Mouse (Mus musculus): Measurements from ENCODE around the gene Grsf1.

Grsf1 gene
- long read RNA-seq, experiment 1, transcript Grsf1-201 (10 exons, 2,538 nt), result major isoform, 27 of 35 reads
- long read RNA-seq, experiment 1, partial matches to known transcripts, result 6 of 35 reads
- long read RNA-seq, experiment 1, other reads (novel, unspliced or antisense), result 2 of 35 reads
- long read RNA-seq, experiment 2, transcript Grsf1-201 (10 exons, 2,538 nt), result major isoform, 24 of 42 reads
- long read RNA-seq, experiment 2, partial matches to known transcripts, result 10 of 42 reads
- long read RNA-seq, experiment 2, other reads (novel, unspliced or antisense), result 5 of 42 reads

DNA sequence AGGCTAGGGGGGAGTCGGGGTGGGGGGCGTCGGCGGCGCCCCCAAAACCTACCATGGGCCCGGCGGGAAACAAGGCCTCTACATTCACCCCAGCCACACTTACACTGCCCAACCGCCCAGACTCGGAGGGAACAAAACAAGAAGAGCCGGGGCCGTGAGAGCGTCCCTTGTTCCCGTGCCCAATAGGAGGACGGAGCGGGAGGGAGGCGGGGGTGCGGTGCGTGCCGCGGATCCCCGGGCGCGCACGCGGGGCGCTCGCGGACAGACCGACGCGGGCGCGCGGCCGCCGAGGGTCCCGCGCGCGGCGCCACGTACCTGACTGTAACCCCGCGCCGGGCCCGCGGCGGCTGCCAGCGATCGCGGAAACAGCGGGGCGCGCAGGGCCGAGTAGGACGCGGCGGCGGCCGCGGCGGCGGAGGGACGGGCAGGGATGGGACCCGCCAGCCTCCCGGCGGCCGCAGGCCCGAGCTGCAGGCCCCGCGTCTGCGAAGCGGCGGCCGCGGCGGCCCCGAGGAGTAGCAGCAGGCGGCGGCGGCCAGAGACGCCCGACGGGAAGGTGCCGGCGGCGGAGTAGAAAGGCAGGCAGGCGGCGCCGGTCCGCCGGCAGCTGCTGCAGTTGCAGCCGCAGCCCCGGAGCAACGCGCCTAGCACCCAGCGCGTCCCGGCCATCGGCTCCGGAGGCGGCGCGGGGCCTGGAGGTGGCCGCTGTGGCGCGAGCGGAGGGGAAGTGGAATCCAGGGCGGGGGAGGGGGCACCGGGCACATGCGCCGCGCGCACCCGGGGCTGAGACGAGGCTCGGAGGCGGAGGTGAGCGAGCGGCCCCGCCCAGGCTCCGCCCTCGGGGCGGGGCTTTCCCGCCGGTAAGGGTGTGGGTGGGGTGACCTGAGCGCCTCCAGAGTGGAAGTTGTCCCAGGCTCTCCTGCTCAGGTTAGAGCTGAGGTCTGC lies at the start of gene Grsf1:
Gene Grsf1 (minus strand): TSS at position 729 of the 945 bp plus-strand sequence.
- intact Hi-C loops (cut with DNase I), result loop anchor here (10.0 kb wide), 1 partner anchor 49 kb away; the partner anchor contains the start of gene Mob1b

- intact Hi-C loops (cut with DNase I), result loop anchor here (5.0 to 10.0 kb wide), 2 partner anchors 33 to 49 kb away; partner anchors contain the start of gene Grsf1
Measured at GRCm38 (mm10) chr5:88724030-88724429, 48.1 kb upstream of the Grsf1 start.

DNA sequence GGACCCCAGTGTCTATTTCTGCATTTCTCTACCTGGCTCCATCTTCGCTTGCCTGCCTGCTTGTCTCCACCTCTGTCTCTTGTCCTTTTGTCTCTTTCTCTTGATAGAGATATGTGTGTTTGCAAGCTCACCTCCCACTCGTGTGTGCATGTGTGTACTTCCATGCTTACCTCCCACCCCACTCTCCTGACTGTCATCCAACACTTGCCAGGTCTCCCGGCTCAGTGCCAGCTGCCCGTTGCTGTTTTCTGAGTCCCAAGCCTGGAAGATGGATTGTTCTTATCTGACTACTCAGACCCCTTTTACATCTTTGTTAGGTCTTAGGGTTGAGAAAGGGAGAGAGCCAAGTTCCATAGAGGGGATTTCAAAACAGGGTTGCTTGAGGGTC lies 46.2 kb upstream of the Grsf1 start:
- intact Hi-C loops (cut with DNase I), result loop anchor here (5.0 to 10.0 kb wide), 2 partner anchors 35 to 47 kb away; partner anchors contain the start of gene Grsf1

- intact Hi-C loops (cut with DNase I), result loop anchor here (5.0 to 10.0 kb wide), 2 partner anchors 36 to 47 kb away; partner anchors contain the start of gene Grsf1
Measured at GRCm38 (mm10) chr5:88721565-88722212, 45.7 kb upstream of the Grsf1 start.

DNA sequence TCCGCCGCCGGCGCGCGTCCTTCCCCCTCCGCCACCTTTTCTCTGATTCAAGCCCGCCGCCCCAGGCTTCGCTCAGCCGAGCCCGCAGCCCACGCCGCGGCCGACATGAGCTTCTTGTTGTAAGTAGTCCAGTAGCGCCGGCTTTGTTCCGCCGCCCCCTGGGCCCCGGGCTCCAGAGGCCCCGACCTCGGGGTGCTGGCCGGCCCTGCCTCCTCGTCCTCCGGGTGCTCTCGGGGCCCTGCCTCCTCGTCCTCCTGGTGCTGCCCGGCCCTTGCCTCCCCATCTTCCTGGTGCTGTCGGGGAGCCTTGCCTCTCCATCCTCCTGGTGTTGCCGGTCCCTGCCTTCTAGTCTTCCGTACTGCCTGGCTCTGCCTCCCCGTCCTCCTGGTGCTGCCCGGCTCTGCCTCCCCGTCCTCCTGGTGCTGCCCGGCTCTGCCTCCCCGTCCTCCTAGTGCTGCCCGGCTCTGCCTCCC lies 45.1 kb upstream of the Grsf1 start:
- intact Hi-C loops (cut with DNase I), result loop anchor here (5.0 to 10.0 kb wide), 2 partner anchors 36 to 46 kb away; partner anchors contain the start of gene Grsf1

DNA sequence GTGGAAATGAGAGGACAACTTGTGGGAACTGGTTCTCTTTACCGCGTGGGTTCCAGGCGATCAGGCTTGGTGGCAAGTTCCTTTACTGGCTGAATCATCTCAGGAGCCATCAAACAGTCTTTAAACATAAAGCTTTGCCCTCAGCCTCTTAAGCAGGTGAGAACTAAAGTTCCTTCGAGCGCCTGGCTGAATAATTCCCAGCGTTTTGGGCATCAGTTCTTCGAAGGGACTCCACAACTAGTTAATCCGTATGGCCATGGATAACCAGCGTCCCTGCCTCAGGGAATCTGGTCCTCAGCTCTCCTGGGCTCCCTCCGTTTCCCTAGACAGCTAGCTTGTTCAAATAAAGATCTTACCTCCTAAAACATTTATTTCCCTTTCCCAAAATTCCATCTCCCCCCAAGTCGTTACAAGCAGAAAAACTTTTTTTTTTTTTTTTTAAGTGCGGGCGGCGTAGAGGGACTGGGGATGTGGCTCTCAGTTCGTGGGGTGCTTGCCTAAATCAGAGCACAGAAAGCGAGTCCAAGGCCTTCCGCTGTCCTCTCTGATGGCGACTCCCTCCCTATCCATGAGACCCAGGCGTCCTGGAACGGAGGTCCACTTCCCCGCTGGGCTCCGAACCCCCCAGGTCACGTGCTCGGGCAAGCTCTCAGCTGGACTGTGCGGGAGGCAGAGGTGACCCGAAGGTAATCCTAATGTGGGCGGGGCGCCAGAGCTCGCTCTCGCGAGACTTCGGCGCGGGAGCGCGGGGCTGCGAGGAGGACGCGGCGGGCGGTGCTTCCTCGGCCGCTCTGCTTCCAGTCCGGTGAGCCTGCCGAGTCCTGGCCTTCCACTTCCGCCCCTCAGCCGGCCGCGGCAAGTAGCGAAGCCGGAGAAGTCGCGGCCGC lies 44.4 kb upstream of the Grsf1 start, which contains the start of gene Mob1b:
Gene Mob1b (plus strand): TSS at position 740 of the 887 bp plus-strand sequence.
- intact Hi-C loops (cut with DNase I), result loop anchor here (5.0 to 10.0 kb wide), 2 partner anchors 37 to 46 kb away; partner anchors contain the start of gene Grsf1

DNA sequence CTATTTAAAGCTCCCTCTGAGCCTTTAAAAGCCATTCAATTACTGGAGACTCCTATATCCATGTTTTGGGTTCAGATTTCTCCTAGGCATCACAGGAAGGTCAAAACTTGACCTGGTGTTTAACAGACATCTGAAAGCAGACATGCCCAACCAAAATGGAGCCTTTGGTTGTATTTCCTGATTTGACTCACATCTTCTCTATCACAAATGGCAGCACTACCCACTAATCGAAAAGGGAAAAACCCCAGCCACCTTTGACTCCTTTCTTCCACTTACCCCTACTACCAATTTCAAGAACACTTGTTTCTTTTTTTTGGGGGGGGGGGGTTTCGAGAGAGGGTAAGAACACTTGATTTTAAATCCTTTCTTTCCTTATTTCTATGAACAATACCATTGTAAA lies 41.0 kb upstream of the Grsf1 start:
- intact Hi-C loops (cut with DNase I), result no loop called here

GRCm38 (mm10) chr5:88712328-88712727 lies 36.4 kb upstream of the Grsf1 start:
- intact Hi-C loops (cut with DNase I), result no loop called here

- intact Hi-C loops (cut with DNase I), result no loop called here
Measured at GRCm38 (mm10) chr5:88711618-88712224, 35.8 kb upstream of the Grsf1 start.

GRCm38 (mm10) chr5:88711128-88711527 lies 35.2 kb upstream of the Grsf1 start:
- intact Hi-C loops (cut with DNase I), result no loop called here

DNA sequence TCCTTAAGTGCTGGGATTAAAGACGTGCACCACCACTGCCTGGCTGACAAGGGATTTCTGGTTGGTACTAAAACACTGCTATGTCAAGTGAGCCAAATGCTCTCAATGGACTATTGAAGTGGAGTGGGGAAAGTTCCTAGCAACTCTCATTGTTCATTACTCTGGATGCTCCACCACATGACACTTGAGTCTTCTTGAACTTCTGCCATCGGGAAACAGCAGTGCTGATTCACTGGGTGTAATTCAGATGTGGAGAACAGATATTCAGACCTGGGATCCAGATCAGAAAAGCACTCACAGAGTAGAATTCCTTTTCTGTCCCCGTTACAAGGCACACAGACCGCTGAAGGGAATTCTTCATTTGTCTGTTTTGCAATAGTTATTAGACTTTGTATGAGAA lies 27.6 kb upstream of the Grsf1 start:
- intact Hi-C loops (cut with DNase I), result no loop called here

GRCm38 (mm10) chr5:88702041-88702440 lies 26.1 kb upstream of the Grsf1 start:
- intact Hi-C loops (cut with DNase I), result no loop called here

DNA sequence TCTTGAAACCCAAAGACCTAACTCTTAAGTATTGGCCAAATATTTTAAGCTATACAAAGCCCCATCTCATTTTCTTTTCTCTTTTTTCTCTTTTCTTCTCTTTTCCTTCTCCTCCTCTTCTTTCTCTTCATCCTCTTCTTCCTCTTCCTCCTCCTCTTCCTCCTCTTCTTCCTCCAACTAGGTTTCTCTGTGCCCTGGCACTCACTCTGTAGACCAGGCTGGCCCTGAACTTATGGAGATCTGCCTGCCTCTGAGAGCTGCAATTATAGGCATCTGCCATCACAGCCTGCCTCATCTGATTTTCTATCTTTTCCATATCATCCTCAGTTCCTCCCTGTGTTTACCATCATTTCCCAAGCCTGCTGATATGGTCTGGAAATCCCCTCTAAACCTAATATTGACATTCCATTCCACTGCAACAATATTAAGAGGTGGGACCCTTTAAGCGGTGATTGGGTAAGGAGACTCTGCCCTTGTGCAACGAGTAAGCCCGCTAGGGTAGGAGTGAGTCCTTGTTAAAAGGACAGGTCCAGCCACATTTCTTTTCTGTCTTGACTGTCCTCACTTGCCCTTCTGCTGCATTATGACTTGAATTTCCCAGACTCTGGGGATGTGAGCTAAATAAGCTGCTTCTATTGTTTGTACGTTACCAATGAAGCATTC lies 23.4 kb upstream of the Grsf1 start:
- intact Hi-C loops (cut with DNase I), result no loop called here

- intact Hi-C loops (cut with DNase I), result no loop called here
Measured at GRCm38 (mm10) chr5:88697291-88697690, 21.3 kb upstream of the Grsf1 start.

DNA sequence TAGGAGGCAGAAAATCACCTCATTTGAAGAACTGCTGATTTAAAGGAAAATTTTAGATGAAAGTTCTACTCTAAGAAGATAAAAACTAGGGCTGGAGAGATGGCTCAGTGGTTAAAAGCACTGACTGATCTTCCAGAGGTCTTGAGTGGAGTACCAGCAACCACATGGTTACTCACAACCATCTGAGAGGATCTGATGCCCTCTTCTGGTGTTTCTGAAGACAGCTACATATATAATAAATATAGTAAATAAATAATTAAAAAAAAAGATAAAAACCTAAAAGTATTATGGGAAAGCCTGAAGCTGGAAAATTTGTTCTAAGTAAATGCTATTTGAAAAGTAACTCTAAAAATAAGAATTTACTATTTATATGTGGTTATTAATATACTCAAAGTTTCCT lies 17.1 kb upstream of the Grsf1 start:
- intact Hi-C loops (cut with DNase I), result no loop called here

- intact Hi-C loops (cut with DNase I), result no loop called here
Measured at GRCm38 (mm10) chr5:88692586-88692985, 16.6 kb upstream of the Grsf1 start.

DNA sequence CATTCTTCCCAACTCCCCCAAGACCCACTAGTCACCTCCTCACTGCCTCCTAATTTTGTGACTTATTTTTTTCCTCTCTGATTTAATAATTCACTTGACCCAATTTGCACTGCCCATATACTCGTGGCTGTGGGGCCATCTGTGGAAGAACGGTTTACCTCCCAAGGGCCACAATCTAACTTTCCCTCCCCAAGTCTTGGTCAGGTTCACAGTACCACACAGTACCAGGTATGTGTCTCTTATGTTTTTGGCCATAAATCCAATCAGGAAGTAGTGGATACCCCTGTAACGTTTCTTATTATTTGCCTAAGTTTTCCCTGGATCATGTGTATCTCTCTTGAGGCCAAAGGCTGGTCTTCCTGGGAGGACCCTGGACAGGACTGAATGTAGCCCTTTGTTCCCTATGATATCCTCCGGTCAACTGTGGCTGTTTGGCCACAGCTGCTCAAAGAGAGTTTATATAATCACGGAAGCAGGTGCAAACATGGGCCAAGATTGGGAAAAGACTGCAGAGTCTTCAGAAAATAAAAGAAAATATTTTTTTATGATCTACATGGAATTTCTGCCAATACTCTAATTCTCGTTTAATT lies 15.6 kb upstream of the Grsf1 start:
- intact Hi-C loops (cut with DNase I), result no loop called here

DNA sequence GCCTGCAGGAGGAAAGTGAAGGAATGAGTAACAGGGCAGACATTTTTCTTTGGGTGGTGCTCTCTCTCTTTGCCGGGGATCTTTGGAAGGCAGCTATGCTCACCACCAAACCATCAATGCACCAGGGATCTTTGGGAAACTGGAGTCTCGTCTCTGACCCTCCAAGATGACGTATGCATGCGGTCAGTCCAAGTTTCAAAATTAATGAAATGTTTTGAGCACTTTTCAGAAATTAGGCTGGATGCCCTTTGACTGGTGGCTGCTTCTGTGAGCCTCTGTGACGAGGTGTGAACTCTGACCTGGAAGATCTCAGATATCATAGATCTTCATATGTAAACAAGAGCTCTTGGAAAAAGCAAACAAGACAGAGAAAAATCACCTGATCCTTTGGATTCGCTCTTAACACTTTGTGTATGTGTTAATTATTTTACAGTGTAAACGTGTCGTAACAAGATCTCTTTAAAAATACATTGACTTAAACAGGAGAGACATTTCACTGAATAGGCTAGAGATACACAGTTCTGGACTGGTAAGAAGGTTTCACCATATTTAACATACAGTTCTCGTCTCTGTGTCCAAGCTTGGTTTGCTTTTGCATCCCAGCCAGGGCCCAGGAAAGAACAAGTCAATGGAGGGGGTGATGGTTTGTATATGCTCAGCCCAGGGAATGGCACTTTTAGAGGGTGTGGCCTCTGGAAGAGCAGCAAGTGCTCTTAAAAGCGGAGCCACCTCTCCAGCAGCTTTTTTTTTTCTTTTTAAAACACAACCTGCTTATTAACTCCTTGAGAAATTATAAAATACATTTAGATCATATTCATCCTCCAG lies 14.9 kb upstream of the Grsf1 start:
- intact Hi-C loops (cut with DNase I), result no loop called here

Data from adrenal gland (tissue).